9 mouse cellular contexts compared by ENCODE assay signal in genomic region chr2:161147656-161148427, GRCm38 (mm10). TPM values are rescaled to one million over a fixed set of nuclear protein-coding genes. Genes with fewer than 3 reads are reported as not detected.
A peak's percentile ranks its signal among the peaks of the same experiment; 100 is the strongest.
DNase-seq lines count a peak whose midpoint lies in the region; ATAC-seq and TF ChIP-seq lines count a peak whose summit lies in the region.
"Had no signal": no experiment of that assay in that cellular context is flagged by ENCODE, and none has a peak within 500 bp of the region (broad histone marks: within the 10 kb centered on the region; RNA-seq: fewer than 3 reads in every experiment).

No protein-coding gene starts in this region.

- in situ Hi-C loops in ES-E14 (cut with MboI; ENCODE audit: low sequenced_read_pairs in 2 of 2, unreplicated experiment in 2 of 2), result no loop called here

- 0 out of 4 replicates have a peak, but pooled peaks cover 0 to 3% of the 10 kb centered on the region in 2 experiments for H3K4me1 ChIP-seq in ES-E14 (ENCODE audit: control insufficient read depth in 2 of 2, insufficient read depth in 2 of 2, low read length in 2 of 2, poor library complexity in 1 of 2)
- peaks cover 25% of the 10 kb centered on the region for H3K4me1 ChIP-seq in hindbrain, embryonic 13.5 days (replicated peaks)
- peaks cover 11% of the 10 kb centered on the region for H3K4me1 ChIP-seq in midbrain, postnatal 0 days (ENCODE audit: insufficient read depth, low read length)

- no peaks in the 10 kb centered on the region for H3K9me3 ChIP-seq in ES-E14 (ENCODE audit: control insufficient read depth, insufficient read depth, low read depth, low read length)
- H3K9me3 ChIP-seq in hindbrain, embryonic 13.5 days, result no peaks in the 10 kb centered on the region
- no peaks in the 10 kb centered on the region for H3K9me3 ChIP-seq in midbrain, postnatal 0 days (ENCODE audit: low read length)

- 47% methylated on average over 4 of the region's 4 CpGs for WGBS in hindbrain, embryonic 13.5 days
- WGBS in midbrain, postnatal 0 days, result 25% methylated on average over 4 of the region's 4 CpGs

- DNase-seq in ES-E14 (ENCODE audit: low read depth, low spot score), result no peak
- peak; percentile 95 for DNase-seq in brain, embryonic 14.5 days (ENCODE audit: low read depth)
- peak; percentile 93 for DNase-seq in midbrain, postnatal 0 days (ENCODE audit: low spot score)
- no peak for DNase-seq in urinary bladder, adult 18-20 months (ENCODE audit: low spot score in 2 of 2)
- no peak for DNase-seq in adrenal gland, postnatal 36 days
- DNase-seq in spleen, adult 18-20 months, result no peak
- DNase-seq in cerebellum, adult 9-11 months, result no peak

- H3K27me3 ChIP-seq in hindbrain, embryonic 13.5 days, result no peaks in the 10 kb centered on the region
- no peaks in the 10 kb centered on the region for H3K27me3 ChIP-seq in midbrain, postnatal 0 days (ENCODE audit: insufficient read depth, low read length)

- ATAC-seq in hindbrain, embryonic 13.5 days (ENCODE audit: low FRiP score), result peak; percentile 88
- peak; percentile 93 for ATAC-seq in midbrain, postnatal 0 days (ENCODE audit: low FRiP score)

- H3K9ac ChIP-seq in ES-E14 (ENCODE audit: insufficient read depth, low read depth, low read length, poor library complexity, severe bottlenecking), result no peak overlapping the region
- H3K9ac ChIP-seq in hindbrain, embryonic 13.5 days, result no peak overlapping the region
- no peak overlapping the region for H3K9ac ChIP-seq in midbrain, postnatal 0 days (replicated peaks; ENCODE audit: low read length, poor library complexity, severe bottlenecking)

- no peak for TF ChIP-seq CTCF in brain, embryonic 14.5 days (IDR thresholded peaks at IDR 0.05; ENCODE audit: borderline replicate concordance, extremely low read depth, insufficient read depth, insufficient read length)
- no peak for TF ChIP-seq CTCF in midbrain, postnatal 0 days (IDR thresholded peaks at IDR 0.05)

- H3K4me2 ChIP-seq in hindbrain, embryonic 13.5 days, result no peak overlapping the region
- no peak overlapping the region for H3K4me2 ChIP-seq in midbrain, postnatal 0 days (ENCODE audit: low read depth, low read length, poor library complexity, severe bottlenecking)

- no peaks in the 10 kb centered on the region for H3K36me3 ChIP-seq in ES-E14 (ENCODE audit: control insufficient read depth, insufficient read depth, low read length, poor library complexity, severe bottlenecking)
- no peaks in the 10 kb centered on the region for H3K36me3 ChIP-seq in hindbrain, embryonic 13.5 days
- H3K36me3 ChIP-seq in midbrain, postnatal 0 days (ENCODE audit: insufficient read depth, low read length), result no peaks in the 10 kb centered on the region

- TF ChIP-seq POLR2A in brain, embryonic 14.5 days (IDR thresholded peaks at IDR 0.05; ENCODE audit: borderline replicate concordance, extremely low read depth, insufficient read depth, insufficient read length, poor library complexity, severe bottlenecking), result no peak

- no peak overlapping the region for H3K4me3 ChIP-seq in ES-E14 (ENCODE audit: insufficient read depth in 1 of 2, low read depth in 1 of 2, low read length in 2 of 2, poor library complexity in 1 of 2, severe bottlenecking in 1 of 2)
- H3K4me3 ChIP-seq in hindbrain, embryonic 13.5 days, result no peak overlapping the region
- no peak overlapping the region for H3K4me3 ChIP-seq in midbrain, postnatal 0 days (ENCODE audit: low read depth, low read length)
- H3K4me3 ChIP-seq: left cerebral cortex, adult 2 months had no signal

- peak overlapping the region; percentile 47; the same call in 1 of the 2 replicates for H3K27ac ChIP-seq in ES-E14 (ENCODE audit: insufficient read depth, low read depth, low read length, poor library complexity, severe bottlenecking)
- H3K27ac ChIP-seq in hindbrain, embryonic 13.5 days, result peak overlapping the region; percentile 86
- peak overlapping the region; percentile 80 for H3K27ac ChIP-seq in midbrain, postnatal 0 days (ENCODE audit: low read depth, low read length)
- H3K27ac ChIP-seq: left cerebral cortex, adult 2 months had no signal

TF ChIP-seq in ES-E14, 5 proteins besides CTCF, POLR2A, EP300 and RAD21:
- TF ChIP-seq HCFC1 (IDR thresholded peaks at IDR 0.05; ENCODE audit: borderline replicate concordance, insufficient read depth, low read length) (no peak), MAFK (IDR thresholded peaks at IDR 0.05; ENCODE audit: insufficient read depth, low read depth, low read length) (no peak), ZC3H11A (IDR thresholded peaks at IDR 0.05; ENCODE audit: borderline replicate concordance, low read depth, low read length) (no peak), CHD2 (IDR thresholded peaks at IDR 0.05; ENCODE audit: low read depth, low read length) (no peak), ZNF384 (IDR thresholded peaks at IDR 0.05; ENCODE audit: low read depth, low read length) (no peak)

RNA-seq across cellular contexts. Expression of gene Chd6, which starts 39.0 kb away (rescaled TPM):
- 50.7 and 64.7 TPM in 2 replicates for total RNA-seq in ES-E14 (2012; rRNA removed)
- polyA plus RNA-seq in brain, embryonic 14.5 days (2012; rRNA removed), result 34.5 and 41.5 TPM in 2 replicates
- 38.5 and 40.2 TPM in 2 replicates for polyA plus RNA-seq in hindbrain, embryonic 13.5 days (2015; fragmentation: Nextera tagmentation; extraction: Ambion mirVana)
- 58.3 and 69.6 TPM in 2 replicates for total RNA-seq in midbrain, postnatal 0 days (2014; rRNA removed)
- polyA plus RNA-seq in midbrain, postnatal 0 days (2015; fragmentation: Nextera tagmentation; extraction: Ambion mirVana), result 23.5 and 26.6 TPM in 2 replicates
- 10 to 100 TPM; 34.7 TPM for total RNA-seq in adrenal gland, postnatal 36 days (2021)

Comparison
In these comparisons a context has a peak if more than half of its experiments do, and no peak if none do; other contexts are left out.
1. DNase-seq: peak in brain, embryonic 14.5 days (single experiment) and midbrain, postnatal 0 days (single experiment); none in ES-E14 (single experiment), urinary bladder, adult 18-20 months (0 of 2), adrenal gland, postnatal 36 days (0 of 2), spleen, adult 18-20 months (0 of 2) and cerebellum, adult 9-11 months (single experiment).
2. Peak in every context shown above with its lines, with median percentiles within 50 percentile points of each other: H3K27ac ChIP-seq.